Mouse (Mus musculus) hindbrain, postnatal 0 days (tissue): ENCODE measurements at regions not wholly inside any gene's neighbourhood (a gene's known extent, or its start where the extent isn't known, plus 50 kb on each side); places are given as distances from the start of the nearest gene placed in this dataset.

Source experiments
- ATAC-seq: fragments of 200-750 bp; cut with Nextera tagmentation; 2 replicates; pipeline ENCODE4 v1.8.0; 2017; ENCODE audit warnings: mild to moderate bottlenecking, moderate TSS enrichment, moderate library complexity
- DNase-seq: peaks from one replicate; pipeline ENCODE4 v3.0.0-alpha.2; 2015; ENCODE audit warnings: low spot score
- H3K27ac ChIP-seq: fragments of 300-500 bp; sonication (generic); 2 replicates; pipeline ENCODE4 v1.5.1; 2014; ENCODE audit warnings: mild to moderate bottlenecking
- H3K27me3 ChIP-seq: fragments of 300-500 bp; sonication (generic); 2 replicates; pipeline ENCODE4 v1.6.1; 2014; ENCODE audit warnings: low read length, mixed read lengths; ENCODE audit not compliant: insufficient read depth
- H3K36me3 ChIP-seq: fragments of 300-500 bp; sonication (generic); 2 replicates; pipeline ENCODE4 v1.6.1; 2014; ENCODE audit warnings: low read length, mixed read lengths; ENCODE audit not compliant: insufficient read depth
- H3K4me1 ChIP-seq: fragments of 300-500 bp; sonication (generic); 2 replicates; pipeline ENCODE4 v1.6.1; 2014; ENCODE audit warnings: antibody characterized with exemption, low read length, mixed read lengths; ENCODE audit not compliant: insufficient read depth
- H3K4me2 ChIP-seq: fragments of 300-500 bp; sonication (generic); 2 replicates; pipeline ENCODE4 v1.6.1; 2014; ENCODE audit warnings: low read depth, mild to moderate bottlenecking, low read length, moderate library complexity, mixed read lengths
- H3K4me3 ChIP-seq: fragments of 300-500 bp; sonication (generic); 2 replicates; pipeline ENCODE4 v1.5.1; 2014; ENCODE audit warnings: low read length
- H3K9ac ChIP-seq: fragments of 300-500 bp; sonication (generic); replicated peaks from 2 replicates; pipeline ENCODE4 v1.6.1; 2014; ENCODE audit warnings: mild to moderate bottlenecking, low read length, moderate library complexity, mixed read lengths
- H3K9me3 ChIP-seq: fragments of 300-500 bp; sonication (generic); 2 replicates; pipeline ENCODE4 v1.6.1; 2016; ENCODE audit warnings: low read length, mixed read lengths
- CTCF ChIP-seq: IDR thresholded peaks from 2 replicates; pipeline ENCODE4 v1.5.1; 2016; ENCODE audit warnings: antibody characterized with exemption, control low read depth, low read depth
- WGBS: fragments of 180-500 bp; shearing (Covaris S2); extraction: QIAGEN DNeasy Blood & Tissue Kit; methylation state at CpG from one replicate; pipeline ENCODE4 v1.1.7; 2014; 5-methylcytosine and 5-hydroxymethylcytosine counted together

GRCm38 (mm10) chr15:69554171-69554570, 3053.5 kb upstream of the Lrrc6 start:
- no peak for TF ChIP-seq CTCF
- Histone ChIP-seq H3K36me3 (no peaks in the 10 kb centered on the region), H3K9me3 (no peaks in the 10 kb centered on the region), H3K27ac (no peak overlapping the region), H3K27me3 (no peaks in the 10 kb centered on the region), H3K4me1 (no peaks in the 10 kb centered on the region), H3K4me2 (no peak overlapping the region), H3K4me3 (no peak overlapping the region), H3K9ac (no peak overlapping the region)
- ATAC-seq (no peak), DNase-seq (no peak)
- WGBS = 66% methylated on average over 3 of the region's 3 CpGs

GRCm38 (mm10) chr15:69552062-69552628, 3051.4 kb upstream of the Lrrc6 start:
- no peak overlapping the region for H3K4me2 ChIP-seq
- H3K27me3 ChIP-seq = no peaks in the 10 kb centered on the region
- no peaks in the 10 kb centered on the region for H3K9me3 ChIP-seq
- H3K4me1 ChIP-seq = no peaks in the 10 kb centered on the region
- H3K27ac ChIP-seq = no peak overlapping the region
- no peak for TF ChIP-seq CTCF
- DNase-seq (peak; percentile 10), ATAC-seq (no peak)
- H3K4me3 ChIP-seq = no peak overlapping the region
- WGBS = 73% methylated on average over 5 of the region's 5 CpGs
- H3K36me3 ChIP-seq = no peaks in the 10 kb centered on the region
- no peak overlapping the region for H3K9ac ChIP-seq

GRCm38 (mm10) chr15:69551012-69551411, 3050.3 kb upstream of the Lrrc6 start:
- no peaks in the 10 kb centered on the region for H3K36me3 ChIP-seq

GRCm38 (mm10) chr15:69526441-69527094, 3025.9 kb upstream of the Lrrc6 start:
- Histone ChIP-seq H3K4me3 (no peak overlapping the region), H3K4me1 (no peaks in the 10 kb centered on the region), H3K27me3 (no peaks in the 10 kb centered on the region), H3K36me3 (no peaks in the 10 kb centered on the region), H3K4me2 (no peak overlapping the region), H3K9me3 (no peaks in the 10 kb centered on the region), H3K9ac (no peak overlapping the region), H3K27ac (no peak overlapping the region)
- no peak for ATAC-seq
- WGBS = 39% methylated on average over 6 of the region's 6 CpGs
- peak; percentile 55 for DNase-seq
- no peak for TF ChIP-seq CTCF

More at GRCm38 (mm10) chr15:69551012-69551411, 3050.3 kb upstream of the Lrrc6 start:
- TF ChIP-seq CTCF = no peak
- Histone ChIP-seq H3K4me2 (no peak overlapping the region), H3K9me3 (no peaks in the 10 kb centered on the region), H3K4me3 (no peak overlapping the region), H3K27me3 (no peaks in the 10 kb centered on the region), H3K4me1 (no peaks in the 10 kb centered on the region), H3K27ac (no peak overlapping the region), H3K9ac (no peak overlapping the region)
- ATAC-seq = no peak
- WGBS = 86% methylated on average over 1 of the region's 1 CpGs
- no peak for DNase-seq

GRCm38 (mm10) chr15:69484421-69485074, 2983.8 kb upstream of the Lrrc6 start:
- Histone ChIP-seq H3K9ac (no peak overlapping the region), H3K27ac (no peak overlapping the region), H3K4me3 (no peak overlapping the region), H3K27me3 (no peaks in the 10 kb centered on the region), H3K4me1 (no peaks in the 10 kb centered on the region), H3K4me2 (no peak overlapping the region), H3K9me3 (no peaks in the 10 kb centered on the region), H3K36me3 (no peaks in the 10 kb centered on the region)
- DNase-seq (no peak), ATAC-seq (no peak)
- WGBS = 52% methylated on average over 5 of the region's 5 CpGs
- TF ChIP-seq CTCF = no peak

- Histone ChIP-seq H3K27me3 (no peaks in the 10 kb centered on the region), H3K9ac (no peak overlapping the region), H3K4me2 (no peak overlapping the region), H3K4me1 (no peaks in the 10 kb centered on the region), H3K4me3 (no peak overlapping the region), H3K9me3 (no peaks in the 10 kb centered on the region), H3K27ac (no peak overlapping the region), H3K36me3 (no peaks in the 10 kb centered on the region)
- DNase-seq = no peak
- WGBS = 80% methylated on average over 2 of the region's 2 CpGs
- ATAC-seq = no peak
- no peak for TF ChIP-seq CTCF
These were observed 2982.4 kb upstream of the Lrrc6 start for GRCm38 (mm10) chr15:69483096-69483495.

GRCm38 (mm10) chr15:69481087-69481486, 2980.4 kb upstream of the Lrrc6 start:
- no peaks in the 10 kb centered on the region for H3K4me1 ChIP-seq
- no peak overlapping the region for H3K4me3 ChIP-seq
- no peak for ATAC-seq
- no peaks in the 10 kb centered on the region for H3K9me3 ChIP-seq
- no peak overlapping the region for H3K4me2 ChIP-seq
- no peaks in the 10 kb centered on the region for H3K27me3 ChIP-seq
- DNase-seq = no peak
- H3K9ac ChIP-seq = no peak overlapping the region
- WGBS = 66% methylated on average over 3 of the region's 3 CpGs
- no peaks in the 10 kb centered on the region for H3K36me3 ChIP-seq
- no peak for TF ChIP-seq CTCF
- no peak overlapping the region for H3K27ac ChIP-seq
